Mouse (Mus musculus) fibroblast of lung, adult 2 months (primary cell): ENCODE measurements around the gene Rae1.

Experiments
- DNase-seq: peaks from one replicate; pipeline ENCODE4 v3.0.0-alpha.2; 2011; ENCODE audit warnings: low read depth

Gene Rae1

GRCm38 (mm10) chr2:173027169-173027823 is 27.4 kb downstream of the Rae1 start:
- DNase-seq, result no peak

DNA sequence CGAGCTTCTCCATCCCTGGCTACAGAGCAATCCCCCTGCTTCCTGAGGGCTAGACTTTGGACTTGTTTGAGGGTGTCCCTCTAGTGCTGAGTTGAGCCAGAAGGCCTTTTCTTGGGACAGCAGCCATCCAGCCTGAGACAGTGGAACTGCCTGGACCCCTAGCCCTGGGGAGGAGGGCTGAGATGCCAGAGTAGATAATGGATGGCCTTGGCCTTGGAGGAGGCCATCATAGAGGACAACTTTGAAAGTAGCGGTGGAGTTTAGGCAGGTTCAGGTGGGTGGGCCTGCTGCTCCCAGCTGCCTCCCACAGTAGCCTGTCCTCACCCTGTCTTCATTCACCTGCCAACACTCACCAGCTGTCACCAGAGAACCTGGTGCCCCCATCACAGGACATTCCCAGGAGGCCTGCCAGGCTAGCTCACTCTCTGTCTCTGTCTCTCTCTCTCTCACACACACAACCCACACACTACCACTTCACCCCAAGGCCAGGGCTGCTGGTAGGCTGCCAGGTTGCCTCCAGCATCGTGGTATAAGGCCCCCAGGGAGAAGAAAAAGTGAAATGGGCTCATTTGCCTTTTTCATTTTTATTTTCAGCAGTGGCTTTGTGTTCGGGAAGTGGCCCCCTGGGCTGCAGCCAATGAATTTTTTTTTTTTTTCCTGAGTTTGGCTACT is 28.0 kb downstream of the Rae1 start:
- DNase-seq, result no peak

DNA sequence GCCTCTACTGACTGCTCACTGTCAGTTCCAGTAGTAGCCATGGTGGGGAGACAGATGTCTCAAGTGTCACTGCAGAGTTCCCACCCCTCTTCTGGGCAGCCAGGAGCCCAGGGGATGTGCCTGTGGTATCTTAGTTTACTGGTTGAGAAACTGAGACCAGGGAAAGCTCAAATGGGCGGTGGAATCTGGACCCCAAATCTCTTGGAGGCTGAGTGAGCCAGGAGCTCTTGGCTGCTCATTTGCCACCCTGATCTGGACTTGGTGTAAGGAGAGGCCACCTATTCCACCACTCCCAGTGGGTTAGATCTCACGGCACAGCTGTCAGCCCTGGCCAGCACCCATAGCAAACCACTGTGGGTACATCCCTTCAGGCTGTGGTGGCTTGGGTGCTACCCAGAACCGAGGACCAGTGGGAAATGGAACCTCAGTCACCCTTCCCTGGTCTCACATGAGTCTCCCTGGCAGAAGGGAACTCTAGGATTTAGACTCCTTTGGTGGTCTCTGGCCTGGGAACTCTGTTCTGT is 28.7 kb downstream of the Rae1 start:
- no peak for DNase-seq

- DNase-seq, result no peak
Measured at GRCm38 (mm10) chr2:173030591-173031338, 30.8 kb downstream of the Rae1 start.

DNA sequence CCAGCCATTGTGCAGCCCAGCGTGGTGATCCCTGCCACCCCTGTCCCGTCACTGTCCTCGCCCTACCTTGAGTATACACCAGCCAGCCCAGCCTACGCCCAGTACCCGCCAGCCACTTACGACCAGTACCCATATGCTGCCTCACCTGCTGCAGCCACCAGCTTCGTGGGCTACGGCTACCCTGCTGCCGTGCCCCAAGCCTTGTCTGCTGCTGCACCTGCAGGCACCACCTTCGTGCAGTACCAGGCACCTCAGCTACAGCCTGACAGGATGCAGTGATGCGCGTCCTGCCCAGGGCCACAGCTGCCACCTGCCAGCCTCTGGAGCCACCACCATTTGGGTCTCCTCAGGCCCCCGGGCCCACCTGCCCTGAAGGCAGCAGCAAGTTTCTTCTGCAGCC is 33.6 kb downstream of the Rae1 start:
- no peak for DNase-seq

- no peak for DNase-seq
Measured at GRCm38 (mm10) chr2:173034998-173035397, 35.1 kb downstream of the Rae1 start.

DNA sequence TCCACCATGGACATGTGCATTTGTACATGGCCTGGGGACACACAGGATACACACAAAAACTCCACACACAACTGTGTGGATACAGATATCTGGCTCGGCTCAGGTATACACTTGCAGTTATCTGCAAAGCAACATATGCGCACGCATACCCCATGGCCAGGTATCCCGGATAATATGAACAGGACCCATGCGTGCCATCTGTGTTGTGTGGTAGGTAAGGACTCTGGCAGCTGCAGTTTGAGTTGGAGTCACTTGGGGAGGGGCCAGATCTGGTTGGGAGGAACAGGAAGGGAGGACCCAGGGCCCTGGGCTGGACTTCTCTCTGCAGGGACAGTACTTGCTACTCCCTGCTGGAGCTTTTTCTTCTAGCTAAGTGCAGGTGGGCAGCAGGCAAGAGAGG is 35.7 kb downstream of the Rae1 start:
- no peak for DNase-seq

- DNase-seq, result no peak
Measured at GRCm38 (mm10) chr2:173036055-173036454, 36.1 kb downstream of the Rae1 start.

GRCm38 (mm10) chr2:173036611-173037010 is 36.7 kb downstream of the Rae1 start:
- no peak for DNase-seq

GRCm38 (mm10) chr2:173037347-173037746 is 37.4 kb downstream of the Rae1 start:
- DNase-seq, result no peak

DNA sequence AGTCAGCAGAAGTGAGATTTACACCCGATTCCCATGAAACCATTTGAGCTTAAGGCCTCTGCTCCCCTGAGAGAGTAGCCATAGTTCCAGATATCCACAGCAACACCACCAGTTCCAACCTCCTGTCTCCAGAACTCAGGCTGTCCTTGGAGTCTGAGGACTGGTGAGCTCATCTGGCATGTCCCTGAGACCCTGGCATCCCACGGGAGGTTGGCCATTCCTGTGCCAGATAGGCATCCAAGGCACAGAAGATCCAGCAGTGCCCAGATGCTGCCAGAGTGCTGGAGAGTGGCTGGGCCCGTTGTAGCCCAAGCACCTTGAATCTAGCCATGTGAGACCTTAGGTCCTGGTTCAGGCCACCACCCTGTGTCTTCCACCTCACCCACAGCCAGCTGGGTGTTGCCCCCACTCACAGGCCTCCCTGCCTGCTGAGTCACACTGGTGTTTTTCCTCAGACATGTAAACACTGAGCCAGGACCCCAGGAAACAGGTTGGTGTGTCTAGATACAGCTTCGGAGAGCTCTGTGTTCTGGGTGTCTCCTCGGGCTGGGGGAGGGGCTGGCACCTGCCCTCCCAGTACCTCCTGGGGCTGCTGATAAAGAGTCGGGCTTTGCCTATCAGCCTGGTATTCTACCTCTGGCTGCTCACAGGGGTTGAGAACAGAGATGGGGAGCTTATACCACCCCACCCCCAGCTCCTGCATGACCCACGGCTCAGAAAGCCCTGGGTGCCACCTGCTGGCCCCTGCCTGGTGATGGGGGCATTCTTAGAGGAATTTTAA is 38.1 kb downstream of the Rae1 start:
- no peak for DNase-seq

- no peak for DNase-seq
Measured at GRCm38 (mm10) chr2:173039041-173039440, 39.1 kb downstream of the Rae1 start.

- DNase-seq, result no peak
Measured at GRCm38 (mm10) chr2:173040803-173041202, 40.9 kb downstream of the Rae1 start.

DNA sequence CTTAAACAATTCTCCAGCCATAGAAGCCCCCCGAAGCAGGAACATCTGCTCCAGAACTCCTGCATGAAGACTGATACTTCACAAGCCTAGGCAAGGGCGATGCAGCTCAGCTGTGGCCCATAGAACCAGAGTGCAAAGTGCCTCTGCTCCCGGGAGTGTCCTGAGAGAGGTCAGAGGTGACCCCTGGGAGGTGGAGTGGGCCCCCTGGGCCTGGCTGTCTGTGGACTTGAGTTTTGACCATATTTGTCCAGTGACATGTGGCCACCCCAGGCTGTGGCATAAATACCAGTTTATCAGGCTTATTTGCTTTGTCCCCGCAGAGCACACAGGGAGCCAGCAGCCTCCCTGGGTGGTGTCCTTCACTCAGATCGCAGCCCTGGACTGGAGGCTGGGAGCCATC is 41.3 kb downstream of the Rae1 start:
- DNase-seq, result no peak

- no peak for DNase-seq
Measured at GRCm38 (mm10) chr2:173041893-173042292, 42.0 kb downstream of the Rae1 start.

DNA sequence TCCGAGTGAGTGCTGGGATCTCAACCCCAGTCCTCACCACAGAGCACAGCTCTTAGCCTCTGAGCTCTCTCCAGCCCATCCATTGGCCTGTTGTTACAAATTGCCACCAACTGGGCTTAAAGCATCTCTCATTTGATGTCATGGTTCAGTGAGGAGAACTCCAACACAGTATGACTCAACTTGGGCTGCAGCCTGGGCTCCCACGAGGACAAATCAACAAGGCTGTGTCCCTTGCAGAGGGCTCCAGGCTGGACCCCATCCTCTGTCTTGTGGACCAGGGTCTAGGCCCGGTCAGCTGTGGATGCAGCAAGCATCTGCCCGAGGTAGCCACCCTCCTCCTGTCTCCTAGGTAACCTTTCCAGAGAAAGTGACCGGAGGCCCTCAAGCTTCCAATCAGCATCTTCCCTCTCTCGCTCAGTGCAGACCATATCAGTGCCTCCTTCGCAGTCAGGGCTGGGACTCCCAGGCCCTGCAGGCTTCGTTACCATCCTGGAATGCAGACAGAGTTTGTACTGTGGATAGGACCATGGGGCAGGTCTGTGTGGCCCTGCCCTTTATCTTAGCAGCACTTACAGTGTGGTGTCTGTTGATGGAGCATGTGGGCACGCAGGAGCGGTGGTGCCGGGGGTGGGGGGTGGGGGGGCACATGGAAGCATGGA is 42.7 kb downstream of the Rae1 start:
- DNase-seq, result no peak

DNA sequence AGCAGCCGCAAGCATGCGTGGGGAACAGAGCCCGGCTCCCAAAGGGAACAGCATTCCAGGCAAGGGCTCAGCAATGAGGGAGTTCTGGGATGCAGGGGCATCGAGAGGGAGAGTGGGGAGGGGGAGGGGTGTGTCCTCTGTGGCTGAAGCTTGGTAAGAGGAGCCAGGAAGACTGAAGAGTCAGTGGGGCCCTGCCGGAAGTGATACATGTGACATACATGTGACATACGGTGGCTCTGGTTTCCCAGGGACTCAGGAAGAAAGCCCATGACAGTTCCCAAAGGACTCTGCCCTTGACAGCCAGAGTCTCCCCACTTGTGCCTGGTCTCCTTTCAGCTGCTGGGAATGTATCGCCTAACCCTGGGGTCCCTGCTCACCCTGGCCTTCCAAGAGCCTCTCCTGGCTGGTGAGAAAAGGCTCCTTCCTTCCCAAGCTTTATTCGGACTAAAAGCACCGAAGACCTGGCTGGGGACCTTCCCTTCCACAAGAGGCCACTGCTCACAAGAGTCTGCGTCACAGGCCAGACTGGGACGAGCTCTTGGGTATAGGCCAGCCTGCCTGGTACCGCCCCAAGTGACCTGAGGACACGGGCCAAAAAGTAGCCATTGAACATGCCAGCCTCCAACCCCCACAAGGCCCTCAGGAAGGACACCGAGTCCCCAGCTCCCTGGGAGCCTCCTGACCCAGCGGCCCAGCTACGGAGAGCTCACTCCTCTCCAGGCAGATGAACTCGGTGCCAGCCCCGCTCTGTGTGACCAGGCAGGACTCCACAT is 44.5 kb downstream of the Rae1 start:
- DNase-seq, result no peak

DNA sequence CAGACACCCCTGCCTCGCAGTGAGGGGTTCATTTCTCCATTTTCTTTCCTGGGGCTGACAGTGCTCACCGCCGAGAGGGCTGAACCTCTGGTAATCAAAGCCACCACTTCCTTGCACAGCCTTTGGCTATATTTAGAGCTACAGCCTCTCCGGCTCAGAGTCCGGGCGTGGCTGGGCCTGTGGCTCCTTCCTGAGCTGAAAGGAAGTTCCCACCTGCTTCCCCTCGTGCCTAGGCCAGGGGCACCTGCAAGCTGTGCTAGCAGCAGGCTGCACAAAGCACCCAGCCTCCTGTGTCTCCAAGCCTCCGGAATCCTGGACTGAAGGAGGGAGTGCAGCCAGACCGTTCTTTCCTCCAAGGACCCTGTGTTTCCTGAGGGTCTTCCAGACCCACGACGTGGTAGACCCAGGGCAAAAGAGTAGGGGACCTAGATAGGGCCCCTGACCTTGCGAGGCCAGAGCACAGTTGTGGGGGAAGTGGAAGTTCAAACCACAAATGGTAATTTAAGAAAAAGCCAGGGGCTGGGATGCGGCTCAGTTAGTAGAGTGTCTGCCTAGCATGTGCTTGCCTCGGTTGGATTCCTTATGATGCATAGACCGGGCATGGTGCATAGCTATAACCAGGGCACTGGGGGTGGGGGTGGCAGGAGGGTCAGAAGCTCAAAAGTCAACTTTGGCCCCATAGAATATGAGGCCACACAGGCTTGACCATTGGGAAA is 46.8 kb downstream of the Rae1 start:
- DNase-seq, result no peak

DNA sequence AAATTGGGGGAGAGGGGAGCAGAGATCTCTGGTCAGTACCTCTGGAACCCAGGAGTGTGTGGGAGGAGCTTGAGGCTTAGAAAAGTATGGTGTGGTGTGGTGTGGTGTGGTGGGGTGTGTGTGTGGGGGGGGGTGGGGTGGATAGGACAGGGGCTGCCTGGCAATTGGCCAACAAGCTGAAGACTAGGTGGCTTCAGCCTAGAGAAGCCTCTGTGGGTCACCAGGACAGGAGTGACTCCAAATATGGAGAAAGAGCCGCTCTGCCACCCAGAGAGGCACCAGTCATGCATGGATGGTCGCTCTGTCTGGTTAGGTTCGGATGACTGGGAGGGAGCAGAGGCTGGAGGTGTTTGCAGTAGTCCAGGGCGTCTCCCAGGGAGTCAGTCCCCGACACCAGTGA is 47.6 kb downstream of the Rae1 start:
- no peak for DNase-seq

- no peak for DNase-seq
Measured at GRCm38 (mm10) chr2:173048041-173048745, 48.3 kb downstream of the Rae1 start.
